Mouse (Mus musculus) MEL (cell line): ENCODE results near the gene Adcy10. TPM values are rescaled to one million over a fixed set of nuclear protein-coding genes. Genes with fewer than 3 reads are reported as not detected.

Source experiments
- DNase-seq: peaks from one replicate; pipeline ENCODE4 v3.0.0; 2011; ENCODE audit warnings: low read depth, low spot score
- H3K27ac ChIP-seq: 2 replicates; pipeline ENCODE4 v1.5.1; 2012; ENCODE audit warnings: low read depth, mild to moderate bottlenecking, control low read depth, low read length, moderate library complexity; ENCODE audit not compliant: control insufficient read depth
- H3K27me3 ChIP-seq, 2 experiments: fragments of 150-350 bp in 1 of 2; sonication (generic) in 1 of 2; 2 replicates each; pipeline ENCODE4 v1.6.1; 2012; ENCODE audit warnings: low read length in 2 of 2, mild to moderate bottlenecking in 2 of 2, improper control_type of control experiment in 1 of 2, moderate library complexity in 1 of 2; ENCODE audit not compliant: insufficient read depth in 2 of 2, control insufficient read depth in 1 of 2
- H3K36me3 ChIP-seq, 2 experiments: 2 replicates each; pipeline ENCODE4 v1.6.1; 2012 to 2014; ENCODE audit warnings: low read length in 2 of 2, improper control_type of control experiment in 1 of 2, inconsistent platforms in 1 of 2, mild to moderate bottlenecking in 1 of 2; ENCODE audit not compliant: insufficient read depth in 2 of 2, control insufficient read depth in 1 of 2
- H3K4me1 ChIP-seq, 2 experiments: fragments of 150-350 bp in 1 of 2; sonication (generic) in 1 of 2; 2 replicates each; pipeline ENCODE4 v1.6.1; 2012; ENCODE audit warnings: low read length in 2 of 2, improper control_type of control experiment in 1 of 2, mild to moderate bottlenecking in 1 of 2; ENCODE audit not compliant: insufficient read depth in 2 of 2, control insufficient read depth in 1 of 2
- H3K4me3 ChIP-seq, 2 experiments: fragments of 150-350 bp in 1 of 2; sonication (generic) in 1 of 2; 2 replicates each; pipeline ENCODE4 v1.5.1; 2012; ENCODE audit warnings: low read depth in 2 of 2, low read length in 2 of 2, mild to moderate bottlenecking in 2 of 2, moderate library complexity in 2 of 2, control low read depth in 1 of 2, improper control_type of control experiment in 1 of 2; ENCODE audit not compliant: control insufficient read depth in 1 of 2, insufficient read depth in 1 of 2
- H3K79me2 ChIP-seq: 2 replicates; pipeline ENCODE4 v1.6.1; 2012; ENCODE audit warnings: mild to moderate bottlenecking, low read length, moderate library complexity; ENCODE audit not compliant: control insufficient read depth, poor library complexity, insufficient read depth
- H3K9ac ChIP-seq: 2 replicates; pipeline ENCODE4 v1.6.1; 2012; ENCODE audit warnings: low read depth, mild to moderate bottlenecking, control low read depth, low read length, moderate library complexity; ENCODE audit not compliant: control insufficient read depth, poor library complexity, severe bottlenecking
- H3K9me3 ChIP-seq: fragments of 150-350 bp; sonication (generic); replicated peaks from 2 replicates; pipeline ENCODE4 v1.6.1; 2012; ENCODE audit warnings: mild to moderate bottlenecking, low read length, improper control_type of control experiment, moderate library complexity; ENCODE audit not compliant: insufficient read depth
- BHLHE40 ChIP-seq: IDR thresholded peaks from 2 replicates; pipeline ENCODE4 v1.6.1; 2012; ENCODE audit warnings: low read depth, mild to moderate bottlenecking, inconsistent platforms, low read length, improper control_type of control experiment, borderline replicate concordance
- E2F4 ChIP-seq: IDR thresholded peaks from 2 replicates; pipeline ENCODE4 v1.6.1; 2011; ENCODE audit warnings: low read depth, low read length, improper control_type of control experiment, borderline replicate concordance
- EP300 ChIP-seq, 2 experiments: IDR thresholded peaks; 2 replicates each; pipeline ENCODE4 v1.6.1; 2011; ENCODE audit warnings: improper control_type of control experiment in 2 of 2, low read length in 2 of 2, low read depth in 1 of 2, mild to moderate bottlenecking in 1 of 2
- ETS1 ChIP-seq: IDR thresholded peaks from 2 replicates; pipeline ENCODE4 v1.6.1; 2012; ENCODE audit warnings: low read depth, mild to moderate bottlenecking, inconsistent platforms, low read length, improper control_type of control experiment, moderate library complexity
- GATA1 ChIP-seq: IDR thresholded peaks from 2 replicates; pipeline ENCODE4 v1.6.1; 2011; ENCODE audit warnings: low read depth, low read length, improper control_type of control experiment
- HCFC1 ChIP-seq: IDR thresholded peaks from 2 replicates; pipeline ENCODE4 v1.6.1; 2012; ENCODE audit warnings: low read depth, mild to moderate bottlenecking, inconsistent platforms, low read length, improper control_type of control experiment, moderate library complexity
- JUND ChIP-seq: IDR thresholded peaks from 2 replicates; pipeline ENCODE4 v1.6.1; 2011; ENCODE audit warnings: low read depth, mild to moderate bottlenecking, improper control_type of control experiment, low read length
- KAT2A ChIP-seq: conservative IDR thresholded peaks from 2 replicates; pipeline ENCODE4 v1.6.1; 2012; ENCODE audit warnings: low read depth, low read length, improper control_type of control experiment, inconsistent platforms
- MAX ChIP-seq: IDR thresholded peaks from 2 replicates; pipeline ENCODE4 v1.6.1; 2011; ENCODE audit warnings: low read length, improper control_type of control experiment
- MAZ ChIP-seq: IDR thresholded peaks from 2 replicates; pipeline ENCODE4 v1.6.1; 2012; ENCODE audit warnings: low read depth, mild to moderate bottlenecking, inconsistent platforms, low read length, improper control_type of control experiment
- MXI1 ChIP-seq: IDR thresholded peaks from 2 replicates; pipeline ENCODE4 v1.6.1; 2011; ENCODE audit warnings: mild to moderate bottlenecking, low read depth, low read length, improper control_type of control experiment
- MYC ChIP-seq: IDR thresholded peaks from 2 replicates; pipeline ENCODE4 v1.6.1; 2011; ENCODE audit warnings: low read depth, mild to moderate bottlenecking, low read length, improper control_type of control experiment, moderate library complexity
- NELFE ChIP-seq: IDR thresholded peaks from 2 replicates; pipeline ENCODE4 v1.6.1; 2011; ENCODE audit warnings: low read depth, low read length, improper control_type of control experiment
- NRF1 ChIP-seq: IDR thresholded peaks from 2 replicates; pipeline ENCODE4 v1.6.1; 2014; ENCODE audit warnings: low read depth, mild to moderate bottlenecking, inconsistent platforms, low read length, improper control_type of control experiment, moderate library complexity; ENCODE audit not compliant: poor library complexity, insufficient read depth, severe bottlenecking
- POLR2AphosphoS2 ChIP-seq: IDR thresholded peaks from 2 replicates; pipeline ENCODE4 v1.6.1; 2011; ENCODE audit warnings: low read length, improper control_type of control experiment
- SIN3A ChIP-seq: IDR thresholded peaks from 2 replicates; pipeline ENCODE4 v1.6.1; 2012; ENCODE audit warnings: low read length, improper control_type of control experiment, inconsistent platforms
- UBTF ChIP-seq: IDR thresholded peaks from 2 replicates; pipeline ENCODE4 v1.6.1; 2012; ENCODE audit warnings: low read depth, mild to moderate bottlenecking, inconsistent platforms, low read length, improper control_type of control experiment, moderate library complexity, borderline replicate concordance; ENCODE audit not compliant: insufficient read depth
- USF2 ChIP-seq, 2 experiments: IDR thresholded peaks; 2 replicates each; pipeline ENCODE4 v1.6.1; 2011 to 2012; ENCODE audit warnings: improper control_type of control experiment in 2 of 2, low read length in 2 of 2, borderline replicate concordance in 1 of 2, inconsistent platforms in 1 of 2, low read depth in 1 of 2, mild to moderate bottlenecking in 1 of 2; ENCODE audit not compliant: insufficient read depth in 1 of 2
- ZC3H11A ChIP-seq: IDR thresholded peaks from 2 replicates; pipeline ENCODE4 v1.6.1; 2012; ENCODE audit warnings: low read depth, mild to moderate bottlenecking, inconsistent platforms, low read length, improper control_type of control experiment
- ZKSCAN1 ChIP-seq: IDR thresholded peaks from 2 replicates; pipeline ENCODE4 v1.6.1; 2012; ENCODE audit warnings: low read depth, mild to moderate bottlenecking, inconsistent platforms, low read length, improper control_type of control experiment, moderate library complexity
- polyA plus RNA-seq, 2 experiments: library from polyadenylated mRNA; stranded (reverse) in 1 of 2; unstranded in 1 of 2; fragments of >175 nt in 1 of 2; fragments of >200 nt in 1 of 2; gene quantifications; 2 replicates each; pipeline versions ENCODE4 v1.2.1 to v1.2.4; 2012; ENCODE audit warnings: low replicate concordance in 2 of 2, low read depth in 1 of 2; ENCODE audit not compliant: insufficient read length in 2 of 2, insufficient read depth in 1 of 2, missing spikeins in 1 of 2
- total RNA-seq: library from RNA; depleted of rRNA; stranded (reverse); fragments of 300-350 nt; gene quantifications from 2 replicates; pipeline ENCODE4 v1.2.3, GENCODE M21; 2012

Gene Adcy10
- total and polyA plus RNA-seq, 3 experiments: not detected

DNA sequence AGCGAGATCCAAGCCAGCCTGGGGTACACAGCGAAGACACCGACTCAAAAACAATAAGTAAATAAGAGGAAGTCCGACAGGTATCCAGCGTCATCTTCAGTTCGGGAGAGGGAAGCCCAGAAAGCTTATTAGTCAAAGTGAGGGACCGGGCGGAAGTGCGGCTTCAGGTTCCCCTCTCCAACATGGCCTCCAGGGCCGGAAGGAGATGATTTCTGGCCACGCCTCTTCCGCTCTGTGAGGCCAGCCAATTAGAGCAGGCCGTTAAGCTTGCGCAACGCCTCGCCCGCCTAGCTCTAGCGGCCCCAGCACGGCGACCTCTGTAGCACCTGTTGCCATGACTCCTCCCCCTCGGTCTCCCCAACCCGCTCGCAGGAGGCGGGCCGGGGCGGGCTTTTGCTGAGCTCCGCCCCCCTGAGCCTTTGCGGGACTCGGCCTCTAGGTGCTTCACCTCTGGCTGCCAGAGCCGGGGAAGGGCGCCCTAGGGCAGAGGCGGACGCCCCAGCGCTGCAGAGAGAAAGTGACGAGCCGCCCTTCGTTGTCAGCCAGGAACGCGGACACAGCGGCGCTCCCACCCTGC is 24.1 kb upstream of the Adcy10 start (continued):
- TF ChIP-seq ZC3H11A (no peak), NELFE (peak; percentile 88), MAZ (no peak; the same call in 1 of the 2 replicates), EP300 (IDR thresholded peaks at IDR 0.05; ENCODE audit: low read depth in 1 of 2, low read length in 2 of 2) (0 out of 4 replicates have a peak, but pooled peaks of 1 of the 2 experiments have one; percentile 1), BHLHE40 (no peak), GATA1 (no peak)

DNA sequence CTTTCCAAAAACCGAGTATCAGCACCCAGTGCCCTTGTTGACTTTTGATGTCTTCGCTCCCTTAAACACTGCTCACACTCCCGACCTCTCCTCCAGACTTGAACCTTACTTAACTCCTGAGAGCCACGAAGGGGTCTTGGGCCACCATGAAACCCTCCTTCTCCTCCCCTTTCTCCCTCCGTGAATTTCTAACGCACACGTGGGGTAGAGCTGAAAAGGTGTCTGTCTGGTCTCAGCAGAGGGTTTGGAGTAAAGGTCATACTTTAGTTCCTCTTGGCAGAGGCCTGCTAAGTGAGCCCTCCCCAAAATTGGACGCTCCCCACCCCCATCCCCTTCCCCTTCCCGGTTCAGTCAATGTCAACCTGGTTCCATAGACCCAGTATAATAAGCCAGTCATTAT is 23.3 kb upstream of the Adcy10 start:
- peaks cover 33% of the 10 kb centered on the region for H3K79me2 ChIP-seq
- peaks cover 0 to 13% of the 10 kb centered on the region in 2 experiments; a peak in 2 of 4 replicates for H3K36me3 ChIP-seq
- no peaks in the 10 kb centered on the region for H3K27me3 ChIP-seq
- H3K4me1 ChIP-seq: peaks cover 7 to 10% of the 10 kb centered on the region in 2 experiments
- no peaks in the 10 kb centered on the region for H3K9me3 ChIP-seq
- H3K27ac ChIP-seq: peak overlapping the region; percentile 68
- peak; percentile 59 for DNase-seq
- H3K4me3 ChIP-seq: peak overlapping the region; percentile 85 to 94
- 0 out of 2 replicates have a peak, but pooled peaks have one; percentile 14 for TF ChIP-seq MYC
- peak; percentile 66; the same call in 1 of the 2 replicates for TF ChIP-seq MXI1
- no peak for TF ChIP-seq UBTF
- H3K9ac ChIP-seq: peak overlapping the region; percentile 90

DNA sequence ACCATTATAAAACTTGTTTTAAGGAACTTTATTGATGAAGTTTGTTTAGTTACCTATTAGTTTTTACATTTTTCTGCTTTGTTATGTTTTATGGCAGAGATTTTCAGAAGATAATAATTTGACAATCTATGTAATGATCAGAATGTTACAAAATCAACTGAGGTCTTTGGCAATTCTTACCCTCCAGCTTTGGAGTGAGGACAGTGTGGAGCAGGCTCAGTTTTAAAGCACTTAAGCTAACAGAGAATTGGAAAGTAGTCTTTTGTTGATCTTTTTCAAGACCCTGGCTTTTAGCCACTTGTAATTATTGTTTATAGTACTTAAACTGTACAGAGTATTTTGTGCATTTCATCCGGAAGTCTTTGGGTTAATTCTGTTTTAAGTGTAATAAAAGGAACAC is 22.1 kb upstream of the Adcy10 start:
- no peak for TF ChIP-seq BHLHE40
- TF ChIP-seq POLR2AphosphoS2: no peak
- TF ChIP-seq HCFC1: no peak
- no peak for TF ChIP-seq MAX
- no peak for TF ChIP-seq UBTF
- no peak for TF ChIP-seq MAZ
- no peak for TF ChIP-seq NELFE
- no peak for TF ChIP-seq JUND
- TF ChIP-seq MYC: no peak
- no peak for TF ChIP-seq GATA1
- no peak for TF ChIP-seq KAT2A
- no peak for TF ChIP-seq ZKSCAN1
- TF ChIP-seq E2F4: no peak
- TF ChIP-seq USF2 (IDR thresholded peaks at IDR 0.05; ENCODE audit: borderline replicate concordance in 1 of 2, insufficient read depth in 1 of 2, low read depth in 1 of 2, low read length in 2 of 2): no peak
- no peak for TF ChIP-seq NRF1
- TF ChIP-seq SIN3A: no peak
- TF ChIP-seq EP300 (IDR thresholded peaks at IDR 0.05; ENCODE audit: low read depth in 1 of 2, low read length in 2 of 2): no peak
- no peak for TF ChIP-seq ETS1
- H3K4me1 ChIP-seq: peaks cover 7 to 10% of the 10 kb centered on the region in 2 experiments
- H3K9me3 ChIP-seq: no peaks in the 10 kb centered on the region
- no peak for DNase-seq
- peaks cover 0 to 13% of the 10 kb centered on the region in 2 experiments; a peak in 2 of 4 replicates for H3K36me3 ChIP-seq
- peaks cover 29% of the 10 kb centered on the region for H3K79me2 ChIP-seq
- no peak overlapping the region for H3K9ac ChIP-seq
- H3K27ac ChIP-seq: no peak overlapping the region
- no peaks in the 10 kb centered on the region for H3K27me3 ChIP-seq
- no peak overlapping the region for H3K4me3 ChIP-seq
